ENCODE assay signal across 8 mouse cellular contexts in the genomic region with DNA sequence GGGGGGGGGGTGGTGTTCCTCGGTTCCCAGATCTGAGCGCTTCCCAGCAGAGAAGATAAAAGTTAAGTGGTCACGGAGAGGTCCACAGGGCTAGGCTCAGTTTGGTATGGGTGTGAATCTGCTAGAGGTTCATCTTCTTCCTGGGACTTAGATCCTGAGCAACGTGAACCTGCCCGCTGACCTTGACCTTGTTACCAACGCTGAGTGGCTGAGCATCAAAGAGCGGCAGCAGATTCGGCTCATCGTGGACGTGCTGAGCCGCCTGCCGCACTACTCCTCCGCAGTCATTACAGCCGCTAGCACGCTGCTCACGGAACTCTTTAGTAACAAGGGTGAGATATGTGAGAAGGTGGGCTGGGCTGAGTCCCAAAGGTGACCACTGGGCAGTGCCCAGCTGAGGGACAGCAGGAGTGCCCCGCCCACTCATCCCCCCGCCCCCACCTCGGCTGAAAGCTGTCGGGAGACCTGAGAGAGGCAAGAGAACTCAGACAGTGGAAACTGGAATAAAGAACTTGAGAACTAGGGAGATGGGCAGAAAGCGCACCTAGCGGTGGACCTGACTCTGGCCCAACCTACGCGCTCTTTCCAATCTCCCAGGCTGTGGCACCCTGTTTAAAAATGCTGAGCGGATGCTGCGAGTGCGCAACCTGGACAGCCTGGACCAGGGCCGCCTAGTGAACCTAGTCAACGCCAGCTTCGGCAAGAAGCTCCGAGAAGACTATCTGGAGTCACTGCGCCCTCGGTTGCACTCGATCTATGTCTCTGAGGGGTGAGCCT. TPM values are rescaled to one million over a fixed set of nuclear protein-coding genes. Genes with fewer than 3 reads are reported as not detected.
DNase-seq lines count a peak whose midpoint lies in the region; ATAC-seq and TF ChIP-seq lines count a peak whose summit lies in the region.

No protein-coding gene starts in this region.

- H3K9ac ChIP-seq in heart, postnatal 0 days (replicated peaks; ENCODE audit: low read depth, low read length) = no peak overlapping the region
- H3K9ac ChIP-seq in ES-E14 (ENCODE audit: insufficient read depth, low read depth, low read length, poor library complexity, severe bottlenecking) = peak overlapping the region; percentile 19; the same call in 1 of the 2 replicates
- no peak overlapping the region for H3K9ac ChIP-seq in embryonic facial prominence, embryonic 13.5 days
- H3K9ac ChIP-seq in liver, embryonic 13.5 days = peak overlapping the region; percentile 71

- DNase-seq in heart, postnatal 0 days (ENCODE audit: low spot score) = no peak
- no peak for DNase-seq in heart, adult 8-10 months (ENCODE audit: low spot score)
- no peak for DNase-seq in ES-E14 (ENCODE audit: low read depth, low spot score)
- no peak for DNase-seq in liver, embryonic 13.5 days
- no peak for DNase-seq in spleen, postnatal 14 days (ENCODE audit: low spot score in 2 of 2)
- DNase-seq in ovary, postnatal 36 days (ENCODE audit: low spot score) = no peak
- DNase-seq in adrenal gland, postnatal 25 days = no peak

- no peak for TF ChIP-seq EP300 in heart, postnatal 0 days (IDR thresholded peaks at IDR 0.05; ENCODE audit: low read depth)

- H3K27me3 ChIP-seq in heart, postnatal 0 days (ENCODE audit: control insufficient read depth, insufficient read depth, low read length) = peaks cover 58% of the 10 kb centered on the region
- H3K27me3 ChIP-seq in embryonic facial prominence, embryonic 13.5 days = peaks cover 74% of the 10 kb centered on the region
- H3K27me3 ChIP-seq in liver, embryonic 13.5 days = peaks cover 66% of the 10 kb centered on the region

- no peak overlapping the region for H3K4me3 ChIP-seq in heart, postnatal 0 days (ENCODE audit: low read depth, low read length)
- peak overlapping the region; percentile 11 to 42; a peak in 2 of 4 replicates for H3K4me3 ChIP-seq in ES-E14 (ENCODE audit: insufficient read depth in 1 of 2, low read depth in 1 of 2, low read length in 2 of 2, poor library complexity in 1 of 2, severe bottlenecking in 1 of 2)
- 0 out of 2 replicates have a peak overlapping the region, but pooled peaks have one; percentile 42 for H3K4me3 ChIP-seq in embryonic facial prominence, embryonic 13.5 days
- H3K4me3 ChIP-seq in liver, embryonic 13.5 days (replicated peaks) = peak overlapping the region; percentile 64

- in situ Hi-C loops in ES-E14 (cut with MboI; ENCODE audit: low sequenced_read_pairs in 2 of 2, unreplicated experiment in 2 of 2) = no loop called here

- H3K4me2 ChIP-seq in heart, postnatal 0 days (ENCODE audit: low read depth, low read length) = peak overlapping the region; percentile 25; the same call in 1 of the 2 replicates
- H3K4me2 ChIP-seq in embryonic facial prominence, embryonic 13.5 days = peak overlapping the region; percentile 33
- H3K4me2 ChIP-seq in liver, embryonic 13.5 days = peak overlapping the region; percentile 81

- H3K27ac ChIP-seq in heart, postnatal 0 days (ENCODE audit: low read depth) = no peak overlapping the region
- no peak overlapping the region for H3K27ac ChIP-seq in ES-E14 (ENCODE audit: insufficient read depth, low read depth, low read length, poor library complexity, severe bottlenecking)
- H3K27ac ChIP-seq in embryonic facial prominence, embryonic 13.5 days = no peak overlapping the region
- H3K27ac ChIP-seq in liver, embryonic 13.5 days = no peak overlapping the region

- H3K4me1 ChIP-seq in heart, postnatal 0 days (ENCODE audit: control insufficient read depth, insufficient read depth) = peaks cover 11% of the 10 kb centered on the region
- peaks cover 2 to 8% of the 10 kb centered on the region in 2 experiments; a peak in 3 of 4 replicates for H3K4me1 ChIP-seq in ES-E14 (ENCODE audit: control insufficient read depth in 2 of 2, insufficient read depth in 2 of 2, low read length in 2 of 2, poor library complexity in 1 of 2)
- peaks cover 25% of the 10 kb centered on the region for H3K4me1 ChIP-seq in embryonic facial prominence, embryonic 13.5 days
- peaks cover 37% of the 10 kb centered on the region for H3K4me1 ChIP-seq in liver, embryonic 13.5 days (replicated peaks)

- H3K36me3 ChIP-seq in heart, postnatal 0 days (replicated peaks; ENCODE audit: control insufficient read depth, insufficient read depth, low read length) = peaks cover 1% of the 10 kb centered on the region; the same call in 1 of the 2 replicates
- H3K36me3 ChIP-seq in ES-E14 (ENCODE audit: control insufficient read depth, insufficient read depth, low read length, poor library complexity, severe bottlenecking) = peaks cover under 1% of the 10 kb centered on the region; the same call in 1 of the 2 replicates
- H3K36me3 ChIP-seq in embryonic facial prominence, embryonic 13.5 days = peaks cover 2% of the 10 kb centered on the region; the same call in 1 of the 2 replicates
- H3K36me3 ChIP-seq in liver, embryonic 13.5 days = peaks cover 28% of the 10 kb centered on the region

- H3K9me3 ChIP-seq in heart, postnatal 0 days (replicated peaks; ENCODE audit: control insufficient read depth, low read length) = no peaks in the 10 kb centered on the region
- H3K9me3 ChIP-seq in ES-E14 (ENCODE audit: control insufficient read depth, insufficient read depth, low read depth, low read length) = no peaks in the 10 kb centered on the region
- H3K9me3 ChIP-seq in embryonic facial prominence, embryonic 13.5 days = no peaks in the 10 kb centered on the region
- H3K9me3 ChIP-seq in liver, embryonic 13.5 days (replicated peaks) = no peaks in the 10 kb centered on the region

- no peak for ATAC-seq in heart, postnatal 0 days (ENCODE audit: insufficient read depth, low read depth)
- ATAC-seq in embryonic facial prominence, embryonic 13.5 days (ENCODE audit: insufficient number of reproducible peaks, insufficient read depth, low FRiP score, low TSS enrichment, low read depth) = no peak
- ATAC-seq in liver, embryonic 13.5 days (ENCODE audit: low read depth) = no peak

- 9% methylated on average over 34 of the region's 34 CpGs for WGBS in heart, postnatal 0 days
- 11% methylated on average over 34 of the region's 34 CpGs for WGBS in embryonic facial prominence, embryonic 13.5 days
- WGBS in liver, embryonic 13.5 days (ENCODE audit: insufficient replicate concordance) = 18% methylated on average over 34 of the region's 34 CpGs

- TF ChIP-seq CTCF in heart, postnatal 0 days (IDR thresholded peaks at IDR 0.05; ENCODE audit: low read depth) = no peak

TF ChIP-seq in ES-E14, 5 proteins besides CTCF, POLR2A, EP300 and RAD21:
- no peak for TF ChIP-seq ZC3H11A (IDR thresholded peaks at IDR 0.05; ENCODE audit: borderline replicate concordance, low read depth, low read length)
- TF ChIP-seq CHD2 (IDR thresholded peaks at IDR 0.05; ENCODE audit: low read depth, low read length) = no peak
- TF ChIP-seq ZNF384 (IDR thresholded peaks at IDR 0.05; ENCODE audit: low read depth, low read length) = no peak
- TF ChIP-seq HCFC1 (IDR thresholded peaks at IDR 0.05; ENCODE audit: borderline replicate concordance, insufficient read depth, low read length) = no peak
- TF ChIP-seq MAFK (IDR thresholded peaks at IDR 0.05; ENCODE audit: insufficient read depth, low read depth, low read length) = no peak

RNA-seq across cellular contexts. Expression of gene Nags, which starts 2.1 kb away (rescaled TPM):
- not detected in 2 replicates for total RNA-seq in heart, postnatal 0 days (2014; rRNA removed; ENCODE audit: low replicate concordance)
- polyA plus RNA-seq in heart, postnatal 0 days (2015; fragmentation: Nextera tagmentation; extraction: Ambion mirVana) = not detected in 2 replicates
- total RNA-seq in heart, adult 8-10 months (2022) = under 1 TPM; 0.14 to 0.30 (median 0.22) TPM
- 0.45 and 0.90 TPM in 2 replicates for total RNA-seq in ES-E14 (2012; rRNA removed)
- polyA plus RNA-seq in embryonic facial prominence, embryonic 13.5 days (2015; fragmentation: Nextera tagmentation; extraction: Ambion mirVana) = 0.32 TPM in 1 of 2 replicates, not detected in the other
- polyA plus RNA-seq in liver, embryonic 13.5 days (2015; fragmentation: Nextera tagmentation; extraction: Ambion mirVana) = 8.7 and 11.2 TPM in 2 replicates
- total RNA-seq in adrenal gland, postnatal 25 days (2021) = 0.27 and 1.3 TPM in 2 replicates

RNA-seq across cellular contexts. Expression of gene Tmem101, which starts 8.8 kb away (rescaled TPM):
- 28.7 and 45.8 TPM in 2 replicates for total RNA-seq in heart, postnatal 0 days (2014; rRNA removed; ENCODE audit: low replicate concordance)
- polyA plus RNA-seq in heart, postnatal 0 days (2015; fragmentation: Nextera tagmentation; extraction: Ambion mirVana) = 21.9 and 23.4 TPM in 2 replicates
- 10 to 100 TPM; 12.7 to 15.5 (median 14.9) TPM for total RNA-seq in heart, adult 8-10 months (2022)
- total RNA-seq in ES-E14 (2012; rRNA removed) = 75.3 and 98.7 TPM in 2 replicates
- 45.4 and 45.5 TPM in 2 replicates for polyA plus RNA-seq in embryonic facial prominence, embryonic 13.5 days (2015; fragmentation: Nextera tagmentation; extraction: Ambion mirVana)
- polyA plus RNA-seq in liver, embryonic 13.5 days (2015; fragmentation: Nextera tagmentation; extraction: Ambion mirVana) = 12.8 and 14.3 TPM in 2 replicates
- total RNA-seq in adrenal gland, postnatal 25 days (2021) = 14.2 and 22.1 TPM in 2 replicates

RNA-seq across cellular contexts. Expression of gene Lsm12, which starts 37.7 kb away (rescaled TPM):
- total RNA-seq in heart, postnatal 0 days (2014; rRNA removed; ENCODE audit: low replicate concordance) = 36.0 and 41.4 TPM in 2 replicates
- 90.1 and 92.7 TPM in 2 replicates for polyA plus RNA-seq in heart, postnatal 0 days (2015; fragmentation: Nextera tagmentation; extraction: Ambion mirVana)
- 10 to 100 TPM; 45.4 to 51.9 (median 48.8) TPM for total RNA-seq in heart, adult 8-10 months (2022)
- total RNA-seq in ES-E14 (2012; rRNA removed) = 27.6 and 49.1 TPM in 2 replicates
- 125 and 159 TPM in 2 replicates for polyA plus RNA-seq in embryonic facial prominence, embryonic 13.5 days (2015; fragmentation: Nextera tagmentation; extraction: Ambion mirVana)
- 92.6 and 95.3 TPM in 2 replicates for polyA plus RNA-seq in liver, embryonic 13.5 days (2015; fragmentation: Nextera tagmentation; extraction: Ambion mirVana)
- total RNA-seq in adrenal gland, postnatal 25 days (2021) = 72.6 and 92.6 TPM in 2 replicates

RNA-seq across cellular contexts. Expression of gene Pyy, which starts 39.8 kb away (rescaled TPM):
- total RNA-seq in heart, postnatal 0 days (2014; rRNA removed; ENCODE audit: low replicate concordance) = not detected in 2 replicates
- not detected in 2 replicates for polyA plus RNA-seq in heart, postnatal 0 days (2015; fragmentation: Nextera tagmentation; extraction: Ambion mirVana)
- total RNA-seq in heart, adult 8-10 months (2022) = not detected
- 0.49 and 2.1 TPM in 2 replicates for total RNA-seq in ES-E14 (2012; rRNA removed)
- not detected in 2 replicates for polyA plus RNA-seq in embryonic facial prominence, embryonic 13.5 days (2015; fragmentation: Nextera tagmentation; extraction: Ambion mirVana)
- polyA plus RNA-seq in liver, embryonic 13.5 days (2015; fragmentation: Nextera tagmentation; extraction: Ambion mirVana) = not detected in 2 replicates
- not detected in 2 replicates for total RNA-seq in adrenal gland, postnatal 25 days (2021)

RNA-seq across cellular contexts. Expression of gene G6pc3, which starts 42.0 kb away (rescaled TPM):
- 47.9 and 55.5 TPM in 2 replicates for total RNA-seq in heart, postnatal 0 days (2014; rRNA removed; ENCODE audit: low replicate concordance)
- polyA plus RNA-seq in heart, postnatal 0 days (2015; fragmentation: Nextera tagmentation; extraction: Ambion mirVana) = 18.7 and 20.0 TPM in 2 replicates
- 10 to 100 TPM; 52.2 to 60.3 (median 58.6) TPM for total RNA-seq in heart, adult 8-10 months (2022)
- total RNA-seq in ES-E14 (2012; rRNA removed) = 14.2 and 16.3 TPM in 2 replicates
- polyA plus RNA-seq in embryonic facial prominence, embryonic 13.5 days (2015; fragmentation: Nextera tagmentation; extraction: Ambion mirVana) = 27.6 and 28.3 TPM in 2 replicates
- 14.0 and 14.4 TPM in 2 replicates for polyA plus RNA-seq in liver, embryonic 13.5 days (2015; fragmentation: Nextera tagmentation; extraction: Ambion mirVana)
- 132 and 143 TPM in 2 replicates for total RNA-seq in adrenal gland, postnatal 25 days (2021)

Comparison
In these comparisons a context has a peak if more than half of its experiments do, and no peak if none do; other contexts are left out.
1. H3K4me2 ChIP-seq: peak in every context shown above with its lines; median percentile 81 in liver, embryonic 13.5 days; 33 in embryonic facial prominence, embryonic 13.5 days; 25 in heart, postnatal 0 days.
2. H3K9ac ChIP-seq: peak in ES-E14 (single experiment) and liver, embryonic 13.5 days (single experiment); none in heart, postnatal 0 days (single experiment) and embryonic facial prominence, embryonic 13.5 days (single experiment).